Mouse (Mus musculus) B cell, adult 62 days (primary cell): Measurements from ENCODE around the gene Yipf7. TPM values are rescaled to one million over a fixed set of nuclear protein-coding genes. Genes with fewer than 3 reads are reported as not detected.

Source experiments
- total RNA-seq: library from RNA; stranded (reverse); gene quantifications from 4 replicates; pipeline ENCODE4 v1.2.4, GENCODE M21; 2023

Yipf7 gene
- not detected in 4 replicates for total RNA-seq

GRCm38 (mm10) chr5:69542489-69542888 is at the start of gene Yipf7:
TSS of gene Yipf7 (minus strand) at chr5:69542648.

GRCm38 (mm10) chr5:69591640-69592461 is 49.4 kb upstream of the Yipf7 start, which contains the start of gene Gnpda2:
TSS of gene Gnpda2 (minus strand) at chr5:69592340.

GRCm38 (mm10) chr5:69556628-69557403 is 14.4 kb upstream of the Yipf7 start, which contains the start of gene Guf1:
TSS of gene Guf1 (plus strand) at chr5:69556923.

Other genes with a start within 250 kb of the Yipf7 start
- not detected in 4 replicates for gene Kctd8, start 201.0 kb downstream of the Yipf7 start, total RNA-seq
- 18.8 to 25.1 TPM (median 21.1 TPM) in 4 replicates for gene Guf1, start 14.3 kb upstream of the Yipf7 start, total RNA-seq
- 8.5 to 13.6 TPM (median 11.5 TPM) in 4 replicates for gene Gnpda2, start 49.7 kb upstream of the Yipf7 start, total RNA-seq